Mouse (Mus musculus) ovary, adult 2 months (tissue): ENCODE measurements around the gene Sgpl1. TPM values are rescaled to one million over a fixed set of nuclear protein-coding genes. Genes with fewer than 3 reads are reported as not detected.

Experiments used
- polyA plus RNA-seq: library from polyadenylated mRNA; depleted of rRNA; stranded (reverse); fragments of >200 nt; gene quantifications from 2 replicates; pipeline ENCODE4 v1.2.3, GENCODE M21; 2012; rRNA removed

Gene Sgpl1
- polyA plus RNA-seq, result 33.5 and 37.6 TPM in 2 replicates

DNA sequence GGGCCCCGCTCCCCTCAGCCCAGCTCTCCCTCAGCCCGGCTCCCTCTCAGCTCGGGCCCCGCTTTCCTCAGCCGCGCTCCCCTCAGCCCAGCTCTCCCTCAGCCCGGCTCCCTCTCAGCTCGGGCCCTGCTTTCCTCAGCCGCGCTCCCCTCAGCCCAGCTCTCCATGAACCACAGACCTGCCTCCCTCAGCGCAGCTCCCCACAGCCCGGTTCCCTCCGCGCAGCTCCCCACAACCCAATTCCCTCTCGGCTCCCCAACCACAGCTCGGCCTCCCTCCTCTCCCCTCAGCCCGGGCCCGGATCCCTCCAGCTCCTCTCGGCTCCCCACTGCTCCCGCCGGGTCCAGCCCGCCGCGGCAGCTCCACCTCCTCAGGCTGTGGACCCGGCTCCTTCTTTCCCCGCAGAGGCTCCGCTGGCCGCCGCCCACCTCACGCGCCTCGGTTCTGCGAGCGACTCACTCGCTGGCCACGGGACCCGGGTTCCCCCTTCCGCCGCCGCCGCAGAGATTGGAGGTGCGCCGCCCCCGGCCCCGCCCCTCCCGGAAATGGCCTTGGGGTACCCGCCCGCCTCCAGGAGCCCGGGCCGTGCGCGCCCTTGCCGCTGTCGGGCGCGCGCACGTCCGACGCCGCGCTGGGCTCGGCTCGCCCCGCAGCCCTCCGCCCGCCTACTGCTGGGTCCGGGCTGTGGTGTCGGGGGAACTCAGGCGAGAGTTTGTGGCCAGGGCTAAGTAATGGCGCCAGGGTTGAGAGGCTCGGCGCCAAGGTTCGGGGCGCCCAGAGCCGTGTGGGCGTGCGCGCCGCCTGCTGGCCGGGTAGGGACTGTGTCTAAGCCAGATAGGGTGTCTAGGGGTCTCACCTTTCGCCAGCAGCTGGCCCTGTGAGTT is at the start of gene Sgpl1:
Gene Sgpl1, minus strand, starts transcription at position 547 of the 884 bp plus-strand sequence.

DNA sequence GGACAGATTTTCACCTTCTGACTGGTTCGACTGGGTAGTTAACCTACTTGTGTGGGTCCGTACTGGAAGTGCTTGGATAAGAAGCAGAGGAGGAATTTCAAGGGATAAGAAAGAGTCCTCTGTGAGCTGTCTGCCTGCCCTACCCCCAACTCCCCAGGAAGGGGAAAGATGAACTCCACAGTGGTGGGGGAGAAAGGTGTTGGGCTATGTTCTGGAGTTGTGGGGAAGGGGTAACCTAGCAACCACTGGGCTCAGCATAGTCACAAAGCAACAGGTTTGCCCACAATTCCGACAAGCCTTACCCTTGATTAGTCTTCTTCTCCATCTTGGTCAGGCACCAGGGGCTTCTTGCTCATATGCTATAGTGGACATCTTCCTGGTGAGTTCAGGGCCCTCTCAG is 24.2 kb upstream of the Sgpl1 start, which contains the start of gene Tbata:
Gene Tbata, plus strand, starts transcription at position 301 of the 400 bp plus-strand sequence.

DNA sequence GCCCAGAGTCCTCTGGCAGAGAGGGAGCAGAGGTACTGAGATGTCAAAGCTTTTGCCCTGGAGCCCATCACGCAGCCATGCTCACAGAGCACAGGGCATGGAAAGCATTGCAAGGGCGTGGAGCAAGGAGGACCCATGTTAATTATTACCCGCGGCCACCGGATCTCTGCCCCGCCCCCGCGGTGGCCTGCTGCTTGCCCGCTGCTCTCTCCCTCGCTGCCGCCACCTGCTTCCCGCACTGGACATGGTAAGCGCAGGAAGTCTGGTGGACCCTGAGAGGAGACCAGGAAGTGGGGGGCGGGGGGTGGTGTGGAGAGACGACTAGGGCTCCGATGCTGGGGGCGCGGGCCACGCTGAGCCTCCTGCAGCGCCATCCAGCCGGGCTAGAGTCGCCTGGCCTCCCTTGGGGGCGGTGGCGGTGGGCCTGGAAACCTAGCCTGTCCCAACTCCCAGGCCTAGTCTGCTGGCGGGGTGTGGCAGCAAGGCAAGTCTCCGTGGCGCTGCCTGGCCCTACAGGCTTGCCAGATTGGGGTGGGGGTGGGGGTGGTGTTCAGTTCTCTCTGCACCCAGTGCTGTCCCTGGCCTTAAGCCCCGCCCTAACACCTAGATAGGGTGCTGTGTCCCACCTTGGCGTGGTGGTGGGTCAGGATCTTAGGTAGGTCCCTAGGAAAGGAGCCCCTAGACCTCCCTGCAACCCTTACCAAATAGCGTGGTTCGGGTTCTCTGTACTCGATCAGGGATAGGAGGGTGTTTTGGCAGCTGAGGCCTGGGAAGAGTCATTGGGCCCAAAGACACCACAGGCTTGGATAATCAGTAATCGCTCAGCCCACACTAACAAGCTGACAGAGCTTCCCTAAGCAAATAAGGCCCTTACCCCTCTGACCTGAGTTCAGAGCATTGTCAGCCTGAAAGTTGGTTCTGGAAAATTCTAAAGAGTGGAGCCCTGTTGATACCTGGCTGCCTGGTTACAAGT is 58.0 kb downstream of the Sgpl1 start, which contains the start of gene Pcbd1:
Gene Pcbd1, plus strand, starts transcription at position 162 of the 973 bp plus-strand sequence.

Other genes with a start within 250 kb of the Sgpl1 start
- 7.1 and 9.2 TPM in 2 replicates for gene Pcbd1, start 58.4 kb downstream of the Sgpl1 start, polyA plus RNA-seq
- 0.84 and 2.5 TPM in 2 replicates for gene Tbata, start 24.3 kb upstream of the Sgpl1 start, polyA plus RNA-seq
- 3.5 and 4.4 TPM in 2 replicates for gene Adamts14, start 125.7 kb upstream of the Sgpl1 start, polyA plus RNA-seq
- 0.55 and 0.77 TPM in 2 replicates for gene Prf1, start 150.1 kb upstream of the Sgpl1 start, polyA plus RNA-seq
- 46.4 and 53.8 TPM in 2 replicates for gene Pald1, start 235.8 kb upstream of the Sgpl1 start, polyA plus RNA-seq